Mouse (Mus musculus): ENCODE data around the gene Pgpep1l. TPM values are rescaled to one million over a fixed set of nuclear protein-coding genes. Genes with fewer than 3 reads are reported as not detected.

Gene Pgpep1l
- polyA plus RNA-seq, 1 experiment from 2014 or later = not detected

- no peaks in the 10 kb centered on the region for H3K4me1 ChIP-seq (replicated peaks)
- no peak overlapping the region for H3K4me3 ChIP-seq (replicated peaks)
- H3K9ac ChIP-seq = no peak overlapping the region
- no peaks in the 10 kb centered on the region for H3K36me3 ChIP-seq
- no peaks in the 10 kb centered on the region for H3K27me3 ChIP-seq
- no peak overlapping the region for H3K27ac ChIP-seq
- ATAC-seq (ENCODE audit: low read depth) (no peak), DNase-seq (no peak)
- WGBS (ENCODE audit: insufficient replicate concordance) = 35% methylated on average over 2 of the region's 2 CpGs
- no peak overlapping the region for H3K4me2 ChIP-seq
- no peaks in the 10 kb centered on the region for H3K9me3 ChIP-seq (replicated peaks)
Observed at GRCm38 (mm10) chr7:68257767-68258166, 6.3 kb downstream of the Pgpep1l start.

- Histone ChIP-seq H3K27me3 (no peaks in the 10 kb centered on the region), H3K9ac (no peak overlapping the region), H3K27ac (no peak overlapping the region), H3K4me1 (replicated peaks) (no peaks in the 10 kb centered on the region), H3K36me3 (no peaks in the 10 kb centered on the region), H3K9me3 (replicated peaks) (0 out of 2 replicates have a peak, but pooled peaks cover 3% of the 10 kb centered on the region), H3K4me3 (replicated peaks) (no peak overlapping the region), H3K4me2 (no peak overlapping the region)
- WGBS (ENCODE audit: insufficient replicate concordance) = 56% methylated on average over 3 of the region's 3 CpGs
- DNase-seq (no peak), ATAC-seq (ENCODE audit: low read depth) (no peak)
Observed at GRCm38 (mm10) chr7:68250902-68251301, 13.1 kb downstream of the Pgpep1l start.

DNA sequence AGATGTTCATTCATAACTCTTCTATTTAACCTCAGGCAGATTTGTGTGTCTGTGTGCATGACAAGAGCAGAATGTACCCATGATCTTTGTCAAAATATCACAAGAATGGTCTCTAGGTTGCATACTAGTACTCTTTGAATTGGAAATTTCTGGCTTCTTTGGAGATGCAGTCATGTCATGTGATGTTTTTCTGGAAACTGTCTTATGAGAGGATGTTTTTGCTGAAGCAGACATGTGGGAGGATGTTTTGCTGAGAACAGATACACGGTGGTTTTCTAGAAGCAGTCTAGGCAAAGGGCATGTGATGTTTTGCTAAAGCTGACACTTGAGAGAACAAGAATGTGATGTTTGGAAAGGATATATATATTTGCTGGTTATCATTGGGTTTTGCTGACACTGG lies 13.6 kb downstream of the Pgpep1l start:
- Histone ChIP-seq H3K9ac (no peak overlapping the region), H3K4me3 (replicated peaks) (no peak overlapping the region), H3K27ac (no peak overlapping the region), H3K9me3 (replicated peaks) (0 out of 2 replicates have a peak, but pooled peaks cover 3% of the 10 kb centered on the region), H3K4me1 (replicated peaks) (no peaks in the 10 kb centered on the region), H3K4me2 (no peak overlapping the region), H3K27me3 (no peaks in the 10 kb centered on the region), H3K36me3 (no peaks in the 10 kb centered on the region)
- DNase-seq = no peak
- WGBS (ENCODE audit: insufficient replicate concordance) = 60% methylated on average over 1 of the region's 1 CpGs
- no peak for ATAC-seq (ENCODE audit: low read depth)

- no peak for ATAC-seq (ENCODE audit: low read depth)
- Histone ChIP-seq H3K9me3 (replicated peaks) (0 out of 2 replicates have a peak, but pooled peaks cover 3% of the 10 kb centered on the region), H3K9ac (no peak overlapping the region), H3K27me3 (no peaks in the 10 kb centered on the region), H3K27ac (no peak overlapping the region), H3K4me1 (replicated peaks) (no peaks in the 10 kb centered on the region), H3K4me2 (no peak overlapping the region), H3K4me3 (replicated peaks) (no peak overlapping the region), H3K36me3 (no peaks in the 10 kb centered on the region)
- no peak for DNase-seq
- 77% methylated on average over 8 of the region's 8 CpGs for WGBS (ENCODE audit: insufficient replicate concordance)
Observed at GRCm38 (mm10) chr7:68246249-68246648, 17.8 kb downstream of the Pgpep1l start.

- no peak overlapping the region for H3K4me3 ChIP-seq (replicated peaks)
- no peaks in the 10 kb centered on the region for H3K4me1 ChIP-seq (replicated peaks)
- H3K4me2 ChIP-seq = no peak overlapping the region
- H3K27me3 ChIP-seq = no peaks in the 10 kb centered on the region
- no peak overlapping the region for H3K27ac ChIP-seq
- DNase-seq (no peak), ATAC-seq (ENCODE audit: low read depth) (no peak)
- 37% methylated on average over 4 of the region's 4 CpGs for WGBS (ENCODE audit: insufficient replicate concordance)
- no peaks in the 10 kb centered on the region for H3K36me3 ChIP-seq
- 0 out of 2 replicates have a peak, but pooled peaks cover 3% of the 10 kb centered on the region for H3K9me3 ChIP-seq (replicated peaks)
- no peak overlapping the region for H3K9ac ChIP-seq
Observed at GRCm38 (mm10) chr7:68245681-68246080, 18.4 kb downstream of the Pgpep1l start.

- WGBS (ENCODE audit: insufficient replicate concordance) = 71% methylated on average over 9 of the region's 9 CpGs
- Histone ChIP-seq H3K9ac (no peak overlapping the region), H3K9me3 (replicated peaks) (no peaks in the 10 kb centered on the region), H3K36me3 (no peaks in the 10 kb centered on the region), H3K4me3 (replicated peaks) (no peak overlapping the region), H3K27me3 (no peaks in the 10 kb centered on the region), H3K4me2 (no peak overlapping the region), H3K27ac (no peak overlapping the region), H3K4me1 (replicated peaks) (no peaks in the 10 kb centered on the region)
- DNase-seq = no peak
- ATAC-seq (ENCODE audit: low read depth) = no peak
Observed at GRCm38 (mm10) chr7:68241205-68241604, 22.8 kb downstream of the Pgpep1l start.

- no peak overlapping the region for H3K4me3 ChIP-seq (replicated peaks)
- ATAC-seq (ENCODE audit: low read depth) (no peak), DNase-seq (no peak)
- 60% methylated on average over 11 of the region's 11 CpGs for WGBS (ENCODE audit: insufficient replicate concordance)
- no peak overlapping the region for H3K9ac ChIP-seq
- no peaks in the 10 kb centered on the region for H3K9me3 ChIP-seq (replicated peaks)
- H3K27me3 ChIP-seq = no peaks in the 10 kb centered on the region
- H3K36me3 ChIP-seq = no peaks in the 10 kb centered on the region
- H3K27ac ChIP-seq = no peak overlapping the region
- H3K4me1 ChIP-seq (replicated peaks) = no peaks in the 10 kb centered on the region
- no peak overlapping the region for H3K4me2 ChIP-seq
Observed at GRCm38 (mm10) chr7:68239220-68239827, 24.7 kb downstream of the Pgpep1l start.

GRCm38 (mm10) chr7:68236817-68237216 lies 27.2 kb downstream of the Pgpep1l start:
- no peak overlapping the region for H3K4me2 ChIP-seq
- no peaks in the 10 kb centered on the region for H3K36me3 ChIP-seq
- H3K9ac ChIP-seq = no peak overlapping the region
- no peaks in the 10 kb centered on the region for H3K27me3 ChIP-seq
- ATAC-seq (ENCODE audit: low read depth) = no peak
- no peak for DNase-seq
- 66% methylated on average over 8 of the region's 8 CpGs for WGBS (ENCODE audit: insufficient replicate concordance)
- H3K27ac ChIP-seq = no peak overlapping the region
- no peak overlapping the region for H3K4me3 ChIP-seq (replicated peaks)
- H3K4me1 ChIP-seq (replicated peaks) = no peaks in the 10 kb centered on the region
- no peaks in the 10 kb centered on the region for H3K9me3 ChIP-seq (replicated peaks)

DNA sequence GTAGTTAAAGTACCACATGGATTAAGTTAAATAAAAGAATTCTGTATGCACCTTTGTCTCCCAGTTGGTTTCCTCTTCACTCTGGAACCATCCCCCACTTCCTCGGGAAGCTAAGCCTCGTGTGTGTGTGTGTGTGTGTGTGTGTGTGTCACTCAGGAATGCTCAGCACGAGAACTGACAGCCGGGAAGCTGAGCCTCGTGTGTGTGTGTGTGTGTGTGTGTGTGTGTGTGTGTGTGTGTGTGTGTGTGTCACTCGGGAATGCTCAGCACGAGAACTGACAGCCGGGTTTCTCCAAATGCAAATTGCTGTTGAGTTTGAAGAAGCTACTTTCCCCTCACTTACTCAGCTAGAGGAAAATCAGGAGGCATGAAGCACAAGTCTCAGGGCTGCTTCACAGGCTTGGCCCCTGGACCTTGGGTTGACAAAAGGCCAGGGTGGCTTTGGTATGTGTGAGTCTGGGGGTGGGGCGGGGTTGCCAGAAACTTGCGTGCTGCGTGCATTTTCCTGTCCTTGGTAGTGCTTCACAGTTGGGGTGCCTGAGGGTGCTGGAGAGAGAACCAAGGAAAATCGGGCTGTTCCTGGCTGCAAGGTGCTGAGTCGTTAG lies 30.3 kb downstream of the Pgpep1l start:
- whole genome bisulfite sequencing (ENCODE audit: insufficient replicate concordance) = 35% methylated on average over 13 of the region's 13 CpGs
- H3K4me1 ChIP-seq (replicated peaks) = no peaks in the 10 kb centered on the region
- no peak overlapping the region for H3K4me2 ChIP-seq
- H3K9ac ChIP-seq = no peak overlapping the region
- ATAC-seq (ENCODE audit: low read depth) (no peak), DNase-seq (no peak)
- no peaks in the 10 kb centered on the region for H3K9me3 ChIP-seq (replicated peaks)
- no peak overlapping the region for H3K4me3 ChIP-seq (replicated peaks)
- no peak overlapping the region for H3K27ac ChIP-seq
- no peaks in the 10 kb centered on the region for H3K27me3 ChIP-seq
- H3K36me3 ChIP-seq = no peaks in the 10 kb centered on the region

- Histone ChIP-seq H3K9ac (no peak overlapping the region), H3K4me2 (no peak overlapping the region), H3K4me3 (replicated peaks) (no peak overlapping the region), H3K27me3 (no peaks in the 10 kb centered on the region), H3K27ac (no peak overlapping the region), H3K9me3 (replicated peaks) (no peaks in the 10 kb centered on the region), H3K4me1 (replicated peaks) (no peaks in the 10 kb centered on the region), H3K36me3 (no peaks in the 10 kb centered on the region)
- no peak for ATAC-seq (ENCODE audit: low read depth)
- WGBS (ENCODE audit: insufficient replicate concordance) = 81% methylated on average over 5 of the region's 5 CpGs
- no peak for DNase-seq
Observed at GRCm38 (mm10) chr7:68232521-68232920, 31.5 kb downstream of the Pgpep1l start.

DNA sequence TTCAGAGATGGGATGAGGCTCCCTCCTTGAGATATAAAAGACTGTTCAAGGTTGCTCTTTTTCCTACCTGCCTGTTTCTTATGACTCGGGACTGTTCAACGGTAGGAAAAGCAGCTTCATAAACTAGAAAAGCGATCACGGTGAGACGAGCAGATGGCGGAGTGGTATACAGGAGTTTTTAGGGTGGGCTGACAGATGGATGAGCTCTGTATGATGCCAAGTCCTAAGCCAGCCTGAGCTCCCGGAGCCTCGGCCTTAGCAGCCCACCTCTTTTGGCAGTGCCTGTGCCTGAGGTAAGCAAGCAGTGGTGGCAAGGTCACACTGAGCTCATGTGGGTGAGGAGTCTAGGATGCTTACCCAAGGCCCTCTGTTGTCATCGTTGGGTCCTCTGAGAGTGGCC lies 33.2 kb downstream of the Pgpep1l start:
- 82% methylated on average over 9 of the region's 9 CpGs for WGBS (ENCODE audit: insufficient replicate concordance)
- DNase-seq = no peak

DNA sequence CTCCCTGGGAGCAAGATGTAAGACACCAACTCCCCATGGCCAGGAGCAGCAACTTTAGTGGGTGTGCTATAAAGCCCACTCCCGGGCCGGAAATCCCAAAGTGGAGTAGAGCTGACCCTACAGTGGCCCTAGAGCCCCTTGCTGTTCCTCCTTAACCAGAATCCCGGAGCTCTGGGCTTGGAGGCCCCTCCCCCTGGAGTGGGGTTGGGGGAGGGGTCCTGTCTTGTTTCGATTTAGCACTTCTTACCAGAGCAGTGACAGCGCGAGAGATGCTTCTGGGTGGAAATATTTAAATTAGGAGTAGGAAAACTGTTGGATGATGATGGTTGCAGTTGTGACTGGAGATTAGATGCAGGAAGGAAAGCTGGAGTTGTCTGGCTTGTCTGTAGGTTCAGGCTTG lies 35.5 kb downstream of the Pgpep1l start:
- no peaks in the 10 kb centered on the region for H3K4me1 ChIP-seq (replicated peaks)
- no peak overlapping the region for H3K4me3 ChIP-seq (replicated peaks)
- ATAC-seq (ENCODE audit: low read depth) (no peak), DNase-seq (no peak)
- 69% methylated on average over 6 of the region's 6 CpGs for WGBS (ENCODE audit: insufficient replicate concordance)
- H3K36me3 ChIP-seq = peaks cover 24% of the 10 kb centered on the region
- H3K4me2 ChIP-seq = no peak overlapping the region
- H3K9me3 ChIP-seq (replicated peaks) = no peaks in the 10 kb centered on the region
- H3K9ac ChIP-seq = no peak overlapping the region
- no peak overlapping the region for H3K27ac ChIP-seq
- no peaks in the 10 kb centered on the region for H3K27me3 ChIP-seq

More for the DNA sequence above, 33.2 kb downstream of the Pgpep1l start:
- Histone ChIP-seq H3K4me1 (replicated peaks) (no peaks in the 10 kb centered on the region), H3K27me3 (no peaks in the 10 kb centered on the region), H3K27ac (no peak overlapping the region), H3K36me3 (peaks cover 13% of the 10 kb centered on the region), H3K9ac (no peak overlapping the region), H3K9me3 (replicated peaks) (no peaks in the 10 kb centered on the region), H3K4me2 (no peak overlapping the region), H3K4me3 (replicated peaks) (no peak overlapping the region)
- ATAC-seq (ENCODE audit: low read depth) = no peak

Measured in liver, embryonic 13.5 days (tissue).